Mouse (Mus musculus) embryonic facial prominence, embryonic 14.5 days (tissue): ENCODE measurements around the gene Exoc2. TPM values are rescaled to one million over a fixed set of nuclear protein-coding genes. Genes with fewer than 3 reads are reported as not detected.

Experiments used
- ATAC-seq: fragments of 200-750 bp; cut with Nextera tagmentation; 2 replicates; pipeline ENCODE4 v1.8.0; 2017; ENCODE audit warnings: low read depth, moderate number of reproducible peaks, moderate TSS enrichment
- DNase-seq: peaks from one replicate; pipeline ENCODE4 v3.0.0-alpha.2; 2015; ENCODE audit warnings: low spot score
- H3K27ac ChIP-seq: fragments of 300-500 bp; sonication (generic); replicated peaks from 2 replicates; pipeline ENCODE4 v1.5.1; 2014; ENCODE audit warnings: low read depth, mild to moderate bottlenecking, low read length, moderate library complexity
- H3K27me3 ChIP-seq: fragments of 300-500 bp; sonication (generic); replicated peaks from 2 replicates; pipeline ENCODE4 v1.6.1; 2014; ENCODE audit warnings: low read length; ENCODE audit not compliant: control insufficient read depth, insufficient read depth
- H3K36me3 ChIP-seq: fragments of 300-500 bp; sonication (generic); 2 replicates; pipeline ENCODE4 v1.6.1; 2014; ENCODE audit warnings: low read length, mixed read lengths; ENCODE audit not compliant: control insufficient read depth, insufficient read depth
- H3K4me1 ChIP-seq: fragments of 300-500 bp; sonication (generic); 2 replicates; pipeline ENCODE4 v1.6.1; 2014; ENCODE audit warnings: antibody characterized with exemption, low read length; ENCODE audit not compliant: control insufficient read depth, insufficient read depth
- H3K4me2 ChIP-seq: fragments of 300-500 bp; sonication (generic); 2 replicates; pipeline ENCODE4 v1.6.1; 2014; ENCODE audit warnings: low read depth, mild to moderate bottlenecking, low read length, moderate library complexity, mixed read lengths
- H3K4me3 ChIP-seq: fragments of 300-500 bp; sonication (generic); 2 replicates; pipeline ENCODE4 v1.5.1; 2014; ENCODE audit warnings: low read depth, mild to moderate bottlenecking, low read length
- H3K9ac ChIP-seq: fragments of 300-500 bp; sonication (generic); 2 replicates; pipeline ENCODE4 v1.6.1; 2014; ENCODE audit warnings: low read depth, mild to moderate bottlenecking, low read length, moderate library complexity, mixed read lengths
- H3K9me3 ChIP-seq: fragments of 300-500 bp; sonication (generic); 2 replicates; pipeline ENCODE4 v1.6.1; 2016; ENCODE audit warnings: low read length; ENCODE audit not compliant: control insufficient read depth
- WGBS: fragments of 180-500 bp; shearing (Covaris S2); extraction: QIAGEN DNeasy Blood & Tissue Kit; methylation state at CpG from one replicate; pipeline ENCODE4 v1.1.7; 2014; 5-methylcytosine and 5-hydroxymethylcytosine counted together
- polyA plus RNA-seq: library from polyadenylated mRNA; unstranded; fragments of >200 nt; fragmentation: Nextera tagmentation; extraction: Ambion mirVana; gene quantifications from 2 replicates; pipeline ENCODE4 v1.2.1, GENCODE M21; 2014

Gene Exoc2
- polyA plus RNA-seq, 1 experiment from 2014 or later = 26.8 TPM

GRCm38 (mm10) chr13:30785423-30786040 lies 188.4 kb downstream of the Exoc2 start:
- no peaks in the 10 kb centered on the region for H3K36me3 ChIP-seq
- no peak overlapping the region for H3K4me2 ChIP-seq
- ATAC-seq = no peak
- 79% methylated on average over 4 of the region's 4 CpGs for whole genome bisulfite sequencing
- H3K27ac ChIP-seq = no peak overlapping the region
- H3K27me3 ChIP-seq = no peaks in the 10 kb centered on the region
- H3K4me3 ChIP-seq = no peak overlapping the region
- DNase-seq = no peak
- H3K9ac ChIP-seq = no peak overlapping the region
- 0 out of 2 replicates have a peak, but pooled peaks cover 10% of the 10 kb centered on the region for H3K4me1 ChIP-seq
- no peaks in the 10 kb centered on the region for H3K9me3 ChIP-seq

- Histone ChIP-seq H3K36me3 (no peaks in the 10 kb centered on the region), H3K9ac (no peak overlapping the region), H3K27ac (no peak overlapping the region), H3K27me3 (no peaks in the 10 kb centered on the region), H3K9me3 (no peaks in the 10 kb centered on the region), H3K4me2 (no peak overlapping the region), H3K4me1 (0 out of 2 replicates have a peak, but pooled peaks cover 10% of the 10 kb centered on the region), H3K4me3 (no peak overlapping the region)
- DNase-seq (peak; percentile 66), ATAC-seq (no peak)
- 17% methylated on average over 8 of the region's 8 CpGs for WGBS
Measured at GRCm38 (mm10) chr13:30782419-30782818, 191.5 kb downstream of the Exoc2 start.

- Histone ChIP-seq H3K9me3 (no peaks in the 10 kb centered on the region), H3K4me1 (0 out of 2 replicates have a peak, but pooled peaks cover 10% of the 10 kb centered on the region), H3K36me3 (no peaks in the 10 kb centered on the region), H3K4me2 (no peak overlapping the region), H3K9ac (no peak overlapping the region), H3K27ac (no peak overlapping the region), H3K4me3 (no peak overlapping the region), H3K27me3 (no peaks in the 10 kb centered on the region)
- no peak for DNase-seq
- 45% methylated on average over 2 of the region's 2 CpGs for WGBS
- ATAC-seq = no peak
Measured at GRCm38 (mm10) chr13:30781905-30782304, 192.0 kb downstream of the Exoc2 start.

GRCm38 (mm10) chr13:30777678-30778179 lies 196.2 kb downstream of the Exoc2 start:
- DNase-seq (no peak), ATAC-seq (no peak)
- H3K9me3 ChIP-seq = no peaks in the 10 kb centered on the region
- H3K36me3 ChIP-seq = no peaks in the 10 kb centered on the region
- 60% methylated on average over 11 of the region's 11 CpGs for WGBS
- H3K4me2 ChIP-seq = no peak overlapping the region
- H3K4me1 ChIP-seq = 0 out of 2 replicates have a peak, but pooled peaks cover 10% of the 10 kb centered on the region
- H3K27ac ChIP-seq = no peak overlapping the region
- no peak overlapping the region for H3K4me3 ChIP-seq
- H3K9ac ChIP-seq = no peak overlapping the region
- H3K27me3 ChIP-seq = no peaks in the 10 kb centered on the region

- DNase-seq = no peak
- H3K4me3 ChIP-seq = no peak overlapping the region
- no peak overlapping the region for H3K4me2 ChIP-seq
- H3K27ac ChIP-seq = no peak overlapping the region
- H3K9ac ChIP-seq = no peak overlapping the region
- H3K9me3 ChIP-seq = no peaks in the 10 kb centered on the region
- ATAC-seq = no peak
- no peaks in the 10 kb centered on the region for H3K4me1 ChIP-seq
- 78% methylated on average over 2 of the region's 2 CpGs for WGBS
- H3K36me3 ChIP-seq = no peaks in the 10 kb centered on the region
- H3K27me3 ChIP-seq = no peaks in the 10 kb centered on the region
Measured at GRCm38 (mm10) chr13:30776021-30776420, 197.9 kb downstream of the Exoc2 start.

- 79% methylated on average over 6 of the region's 6 CpGs for WGBS
- no peak overlapping the region for H3K9ac ChIP-seq
- no peaks in the 10 kb centered on the region for H3K9me3 ChIP-seq
- H3K4me3 ChIP-seq = no peak overlapping the region
- H3K36me3 ChIP-seq = no peaks in the 10 kb centered on the region
- ATAC-seq (no peak), DNase-seq (no peak)
- no peak overlapping the region for H3K27ac ChIP-seq
- H3K4me2 ChIP-seq = no peak overlapping the region
- H3K27me3 ChIP-seq = no peaks in the 10 kb centered on the region
- H3K4me1 ChIP-seq = no peaks in the 10 kb centered on the region
Measured at GRCm38 (mm10) chr13:30767477-30768127, 206.3 kb downstream of the Exoc2 start.

- no peak for DNase-seq
- 89% methylated on average over 5 of the region's 5 CpGs for WGBS
Measured at GRCm38 (mm10) chr13:30766636-30767476, 207.0 kb downstream of the Exoc2 start.

GRCm38 (mm10) chr13:30765906-30766305 lies 208.0 kb downstream of the Exoc2 start:
- Histone ChIP-seq H3K9me3 (no peaks in the 10 kb centered on the region), H3K4me2 (no peak overlapping the region), H3K27ac (no peak overlapping the region), H3K27me3 (no peaks in the 10 kb centered on the region), H3K36me3 (no peaks in the 10 kb centered on the region), H3K4me3 (no peak overlapping the region), H3K4me1 (no peaks in the 10 kb centered on the region), H3K9ac (no peak overlapping the region)
- ATAC-seq (no peak), DNase-seq (no peak)
- WGBS = 74% methylated on average over 5 of the region's 5 CpGs

More at GRCm38 (mm10) chr13:30766636-30767476, 207.0 kb downstream of the Exoc2 start:
- Histone ChIP-seq H3K4me1 (no peaks in the 10 kb centered on the region), H3K4me2 (no peak overlapping the region), H3K9me3 (no peaks in the 10 kb centered on the region), H3K36me3 (no peaks in the 10 kb centered on the region), H3K27ac (no peak overlapping the region), H3K4me3 (no peak overlapping the region), H3K9ac (no peak overlapping the region), H3K27me3 (no peaks in the 10 kb centered on the region)
- ATAC-seq = no peak
